8 mouse cellular contexts compared by ENCODE assay signal in genomic region chr16:17275721-17276120, GRCm38 (mm10). TPM values are rescaled to one million over a fixed set of nuclear protein-coding genes. Genes with fewer than 3 reads are reported as not detected.
A peak's percentile ranks its signal among the peaks of the same experiment; 100 is the strongest.
DNase-seq lines count a peak whose midpoint lies in the region; ATAC-seq and TF ChIP-seq lines count a peak whose summit lies in the region.

Gene Tmem191c, plus strand, starts transcription at chr16:17276077.

- no peak for TF ChIP-seq POLR2A in ES-Bruce4 (IDR thresholded peaks at IDR 0.05; ENCODE audit: insufficient read depth, low read length)

- no peak for ATAC-seq in heart, embryonic 14.5 days (ENCODE audit: insufficient number of reproducible peaks, insufficient read depth, low FRiP score, low read depth)
- ATAC-seq in forebrain, embryonic 14.5 days = 0 out of 2 replicates have a peak, but pooled peaks have one; percentile 0
- no peak for ATAC-seq in limb, embryonic 12.5 days (ENCODE audit: insufficient number of reproducible peaks, insufficient read depth, low FRiP score, low TSS enrichment, low read depth)
- ATAC-seq in stomach, postnatal 0 days (ENCODE audit: low FRiP score, low TSS enrichment) = no peak

- H3K9me3 ChIP-seq in heart, embryonic 14.5 days (ENCODE audit: control insufficient read depth, low read length) = peaks cover 4% of the 10 kb centered on the region; the same call in 1 of the 2 replicates
- no peaks in the 10 kb centered on the region for H3K9me3 ChIP-seq in ES-Bruce4 (replicated peaks; ENCODE audit: control insufficient read depth, insufficient read depth, low read length, poor library complexity, severe bottlenecking)
- peaks cover 3% of the 10 kb centered on the region for H3K9me3 ChIP-seq in forebrain, embryonic 14.5 days (replicated peaks; ENCODE audit: control insufficient read depth, low read length)
- peaks cover 5% of the 10 kb centered on the region; the same call in 1 of the 2 replicates for H3K9me3 ChIP-seq in limb, embryonic 12.5 days
- H3K9me3 ChIP-seq in stomach, postnatal 0 days (ENCODE audit: control insufficient read depth, low read length) = 0 out of 2 replicates have a peak, but pooled peaks cover 4% of the 10 kb centered on the region

- TF ChIP-seq EP300 in ES-Bruce4 (IDR thresholded peaks at IDR 0.05; ENCODE audit: insufficient read depth, low read depth, low read length) = no peak
- no peak for TF ChIP-seq EP300 in stomach, postnatal 0 days (optimal IDR thresholded peaks at IDR 0.05)

- peaks cover 23% of the 10 kb centered on the region for H3K27me3 ChIP-seq in heart, embryonic 14.5 days (ENCODE audit: control insufficient read depth, insufficient read depth, low read length)
- no peaks in the 10 kb centered on the region for H3K27me3 ChIP-seq in ES-Bruce4 (ENCODE audit: control insufficient read depth, insufficient read depth, low read length, poor library complexity, severe bottlenecking)
- peaks cover 27% of the 10 kb centered on the region for H3K27me3 ChIP-seq in forebrain, embryonic 14.5 days (replicated peaks; ENCODE audit: control insufficient read depth, insufficient read depth, low read length)
- peaks cover 34% of the 10 kb centered on the region for H3K27me3 ChIP-seq in limb, embryonic 12.5 days
- H3K27me3 ChIP-seq in stomach, postnatal 0 days (ENCODE audit: control insufficient read depth, insufficient read depth, low read length) = no peaks in the 10 kb centered on the region

- peaks cover 3 to 17% of the 10 kb centered on the region in 2 experiments; a peak in 3 of 4 replicates for H3K4me1 ChIP-seq in heart, embryonic 14.5 days (ENCODE audit: control insufficient read depth in 2 of 2, insufficient read depth in 2 of 2, low read length in 2 of 2)
- no peaks in the 10 kb centered on the region for H3K4me1 ChIP-seq in ES-Bruce4 (ENCODE audit: control insufficient read depth, insufficient read depth, low read length)
- H3K4me1 ChIP-seq in forebrain, embryonic 14.5 days (ENCODE audit: control insufficient read depth, insufficient read depth, low read length) = peaks cover 18% of the 10 kb centered on the region
- H3K4me1 ChIP-seq in limb, embryonic 12.5 days (replicated peaks) = peaks cover 16% of the 10 kb centered on the region
- peaks cover 6% of the 10 kb centered on the region; the same call in 1 of the 2 replicates for H3K4me1 ChIP-seq in stomach, postnatal 0 days (replicated peaks; ENCODE audit: control insufficient read depth, insufficient read depth)

- H3K9ac ChIP-seq in heart, embryonic 14.5 days (ENCODE audit: low read length) = peak within 1 kb of the TSS; percentile 65
- peak within 1 kb of the TSS; percentile 31 for H3K9ac ChIP-seq in ES-Bruce4 (ENCODE audit: low read depth, poor library complexity, severe bottlenecking)
- peak within 1 kb of the TSS; percentile 66 for H3K9ac ChIP-seq in forebrain, embryonic 14.5 days (ENCODE audit: low read length)
- peak within 1 kb of the TSS; percentile 56 for H3K9ac ChIP-seq in limb, embryonic 12.5 days (replicated peaks)
- peak within 1 kb of the TSS; percentile 56 for H3K9ac ChIP-seq in stomach, postnatal 0 days (ENCODE audit: low read length)

- TF ChIP-seq CTCF in ES-Bruce4 (IDR thresholded peaks at IDR 0.05; ENCODE audit: low read depth, low read length) = no peak
- TF ChIP-seq CTCF in stomach, postnatal 0 days (IDR thresholded peaks at IDR 0.05; ENCODE audit: low read depth) = no peak

- peaks cover 16% of the 10 kb centered on the region for H3K36me3 ChIP-seq in heart, embryonic 14.5 days (ENCODE audit: control insufficient read depth, insufficient read depth, low read length)
- H3K36me3 ChIP-seq in ES-Bruce4 (ENCODE audit: control insufficient read depth, insufficient read depth, low read length, poor library complexity, severe bottlenecking) = no peaks in the 10 kb centered on the region
- H3K36me3 ChIP-seq in forebrain, embryonic 14.5 days (ENCODE audit: control insufficient read depth, insufficient read depth, low read length) = peaks cover 12% of the 10 kb centered on the region
- H3K36me3 ChIP-seq in limb, embryonic 12.5 days = peaks cover 20% of the 10 kb centered on the region
- 0 out of 2 replicates have a peak, but pooled peaks cover 2% of the 10 kb centered on the region for H3K36me3 ChIP-seq in stomach, postnatal 0 days (ENCODE audit: control insufficient read depth, insufficient read depth, low read length)

- peak within 1 kb of the TSS; percentile 56 to 70 for H3K4me3 ChIP-seq in heart, embryonic 14.5 days (ENCODE audit: control insufficient read depth in 1 of 2, insufficient read depth in 1 of 2, low read depth in 1 of 2, low read length in 2 of 2)
- H3K4me3 ChIP-seq in ES-Bruce4 (ENCODE audit: low read depth, low read length) = peak within 1 kb of the TSS; percentile 68
- H3K4me3 ChIP-seq in forebrain, embryonic 14.5 days (ENCODE audit: low read depth, low read length) = peak within 1 kb of the TSS; percentile 46
- peak within 1 kb of the TSS; percentile 56 for H3K4me3 ChIP-seq in limb, embryonic 12.5 days (replicated peaks)
- H3K4me3 ChIP-seq in stomach, postnatal 0 days (ENCODE audit: low read depth, low read length) = peak within 1 kb of the TSS; percentile 62

- DNase-seq in heart, postnatal 4 days = no peak
- no peak for DNase-seq in forebrain, embryonic 14.5 days (ENCODE audit: low spot score)
- no peak for DNase-seq in stomach, postnatal 0 days (ENCODE audit: low spot score)
- no peak for DNase-seq in cerebellum, postnatal 4 days (ENCODE audit: low spot score in 2 of 2)
- DNase-seq in gastrocnemius, adult 8-10 months (ENCODE audit: low spot score in 2 of 2) = no peak

- peak within 1 kb of the TSS; percentile 95 for H3K4me2 ChIP-seq in heart, embryonic 14.5 days (ENCODE audit: low read length)
- peak within 1 kb of the TSS; percentile 92 for H3K4me2 ChIP-seq in forebrain, embryonic 14.5 days (ENCODE audit: low read length)
- H3K4me2 ChIP-seq in limb, embryonic 12.5 days = peak within 1 kb of the TSS; percentile 90
- peak within 1 kb of the TSS; percentile 97 for H3K4me2 ChIP-seq in stomach, postnatal 0 days (replicated peaks; ENCODE audit: low read depth)

- 56% methylated on average over 7 of the region's 7 CpGs for WGBS in heart, embryonic 14.5 days
- 56% methylated on average over 7 of the region's 7 CpGs for WGBS in forebrain, embryonic 14.5 days
- WGBS in limb, embryonic 12.5 days = 61% methylated on average over 7 of the region's 7 CpGs
- 57% methylated on average over 7 of the region's 7 CpGs for WGBS in stomach, postnatal 0 days

- H3K27ac ChIP-seq in heart, embryonic 14.5 days (replicated peaks in 1 of 2; ENCODE audit: control insufficient read depth in 1 of 2, insufficient read depth in 1 of 2, low read depth in 2 of 2, low read length in 2 of 2) = peak within 1 kb of the TSS in 1 of 2 experiments; percentile 29; a peak in 1 of 4 replicates
- no peak within 1 kb of the TSS for H3K27ac ChIP-seq in ES-Bruce4 (ENCODE audit: insufficient read depth, low read length)
- peak within 1 kb of the TSS; percentile 68 for H3K27ac ChIP-seq in forebrain, embryonic 14.5 days (ENCODE audit: low read depth, low read length)
- H3K27ac ChIP-seq in limb, embryonic 12.5 days = 0 out of 2 replicates have a peak within 1 kb of the TSS, but pooled peaks have one; percentile 53
- H3K27ac ChIP-seq in stomach, postnatal 0 days (replicated peaks) = 0 out of 2 replicates have a peak within 1 kb of the TSS, but pooled peaks have one; percentile 49

RNA-seq across cellular contexts. Expression of gene Tmem191c, which starts in this region (rescaled TPM):
- polyA plus RNA-seq in heart, embryonic 14.5 days (2014; fragmentation: Nextera tagmentation; extraction: Ambion mirVana) = 7.2 and 7.3 TPM in 2 replicates
- 1 to 10 TPM; 6.3 to 7.9 TPM for total RNA-seq in heart, postnatal 4 days (2021)
- polyA plus RNA-seq in ES-Bruce4 (2011; ENCODE audit: insufficient read depth, insufficient read length, low read depth, missing spikeins) = 9.6 and 10.5 TPM in 2 replicates
- polyA plus RNA-seq in forebrain, embryonic 14.5 days (2014; fragmentation: Nextera tagmentation; extraction: Ambion mirVana) = 6.6 and 12.4 TPM in 2 replicates
- polyA plus RNA-seq in limb, embryonic 12.5 days (2016; fragmentation: Nextera tagmentation; extraction: Ambion mirVana) = 13.8 and 16.5 TPM in 2 replicates
- 8.8 and 10.6 TPM in 2 replicates for polyA plus RNA-seq in stomach, postnatal 0 days (2015; fragmentation: Nextera tagmentation; extraction: Ambion mirVana)
- total RNA-seq in gastrocnemius, adult 8-10 months (2022) = under 1 TPM in 3 of 4 experiments, not detected in 1; 0.58 to 0.91 (median 0.74) TPM
